Mouse (Mus musculus): ENCODE data around the gene Pitpnc1. TPM values are rescaled to one million over a fixed set of nuclear protein-coding genes. Genes with fewer than 3 reads are reported as not detected.
A peak's percentile ranks its signal among the peaks of the same experiment; 100 is the strongest.

The Pitpnc1 gene
- polyA plus RNA-seq, 1 experiment from 2014 or later = 19.6 TPM

DNA sequence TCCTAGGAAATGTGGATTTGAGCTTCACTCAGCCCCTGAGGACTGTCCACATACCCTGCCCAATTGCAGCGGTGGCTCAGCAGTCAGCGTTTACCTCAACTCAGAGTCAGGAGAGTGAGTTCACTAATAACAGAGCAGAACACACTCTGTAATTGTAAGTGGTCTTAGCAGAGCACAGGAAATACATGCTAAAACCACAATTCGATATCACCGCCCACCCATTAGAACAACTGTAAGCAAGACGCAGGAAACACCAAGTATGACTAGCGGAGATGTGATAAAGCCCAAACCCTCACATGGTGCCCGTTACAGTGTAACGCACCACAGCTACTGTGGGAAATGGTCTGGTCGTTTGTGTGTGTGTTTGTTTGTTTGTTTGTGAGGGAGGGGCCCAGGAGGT is 62.8 kb downstream of the Pitpnc1 start:
- Histone ChIP-seq H3K9me3 (replicated peaks; ENCODE audit: low read length) (no peaks in the 10 kb centered on the region), H3K4me1 (replicated peaks; ENCODE audit: insufficient read depth, low read length) (no peaks in the 10 kb centered on the region), H3K9ac (ENCODE audit: low read depth, low read length) (no peak overlapping the region), H3K4me3 (replicated peaks; ENCODE audit: low read depth, low read length) (no peak overlapping the region), H3K4me2 (ENCODE audit: low read length) (no peak overlapping the region), H3K36me3 (ENCODE audit: insufficient read depth, low read length) (no peaks in the 10 kb centered on the region), H3K27ac (no peak overlapping the region), H3K27me3 (ENCODE audit: insufficient read depth, low read length) (no peaks in the 10 kb centered on the region)
- ATAC-seq (replicated peaks; ENCODE audit: low FRiP score, low read depth) = no peak
- no peak for DNase-seq (ENCODE audit: low spot score)
- 79% methylated on average over 9 of the region's 9 CpGs for WGBS
- TF ChIP-seq CTCF (IDR thresholded peaks at IDR 0.05; ENCODE audit: low read depth) = no peak

DNA sequence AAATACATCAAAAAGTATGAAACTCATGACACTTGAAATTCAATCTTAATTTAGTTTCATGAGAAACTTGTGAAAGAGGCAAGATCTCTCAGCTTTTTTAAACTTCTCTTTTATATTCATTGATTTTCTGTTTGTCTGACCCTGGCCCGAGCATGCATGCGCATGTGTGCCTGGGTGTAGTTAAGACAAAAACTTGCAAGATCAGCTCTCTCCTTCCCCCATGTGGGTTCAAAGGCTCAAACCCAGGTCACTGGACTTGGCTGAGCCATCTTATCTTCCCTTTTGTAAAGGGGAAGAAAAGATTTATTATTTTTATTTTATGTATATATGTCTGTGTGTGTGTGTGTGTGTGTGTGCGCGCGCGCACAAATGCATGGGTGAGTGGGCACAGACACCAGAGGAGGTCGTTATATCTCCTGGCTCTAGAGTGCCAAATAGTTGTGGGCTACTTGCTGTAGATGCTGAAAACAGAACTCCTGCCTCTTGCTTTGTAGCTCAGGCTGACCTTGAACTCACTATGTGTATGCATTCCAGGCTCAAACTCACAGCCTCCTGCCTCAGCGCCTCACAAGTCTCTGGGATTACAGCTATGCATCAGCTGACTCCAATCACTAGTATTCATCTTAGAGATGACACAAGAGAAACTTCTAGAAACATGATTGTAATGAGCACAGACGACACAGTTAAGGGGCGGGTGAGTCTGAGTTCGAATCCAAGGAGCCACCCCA is 64.7 kb downstream of the Pitpnc1 start:
- no peak for TF ChIP-seq CTCF (IDR thresholded peaks at IDR 0.05; ENCODE audit: low read depth)
- Histone ChIP-seq H3K36me3 (ENCODE audit: insufficient read depth, low read length) (no peaks in the 10 kb centered on the region), H3K9me3 (replicated peaks; ENCODE audit: low read length) (no peaks in the 10 kb centered on the region), H3K27ac (no peak overlapping the region), H3K4me1 (replicated peaks; ENCODE audit: insufficient read depth, low read length) (no peaks in the 10 kb centered on the region), H3K27me3 (ENCODE audit: insufficient read depth, low read length) (no peaks in the 10 kb centered on the region), H3K4me3 (replicated peaks; ENCODE audit: low read depth, low read length) (no peak overlapping the region), H3K9ac (ENCODE audit: low read depth, low read length) (no peak overlapping the region), H3K4me2 (ENCODE audit: low read length) (no peak overlapping the region)
- DNase-seq (ENCODE audit: low spot score) = no peak
- WGBS = 89% methylated on average over 11 of the region's 11 CpGs
- ATAC-seq (replicated peaks; ENCODE audit: low FRiP score, low read depth) = no peak

DNA sequence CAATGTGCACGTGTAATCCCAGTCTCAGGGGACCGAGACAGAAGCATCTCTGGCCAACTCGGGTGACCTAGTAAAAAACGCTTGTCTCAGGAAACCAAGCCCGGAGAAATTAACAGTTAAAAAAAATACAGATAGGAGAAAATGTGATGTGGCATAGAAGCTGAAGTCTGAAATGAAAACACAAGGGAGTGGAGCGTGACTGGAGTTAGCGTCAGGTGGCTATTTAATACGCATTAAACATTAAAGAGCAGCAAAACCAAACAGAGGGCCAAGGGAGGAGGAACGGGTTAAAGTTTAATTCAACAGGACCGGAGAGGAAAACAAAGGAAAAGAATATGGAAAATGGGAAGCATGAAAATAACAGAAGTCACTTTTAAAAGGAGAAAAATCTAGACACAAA is 67.2 kb downstream of the Pitpnc1 start:
- DNase-seq (ENCODE audit: low spot score) (peak; percentile 45), ATAC-seq (replicated peaks; ENCODE audit: low FRiP score, low read depth) (no peak)
- 27% methylated on average over 10 of the region's 10 CpGs for WGBS
- Histone ChIP-seq H3K36me3 (ENCODE audit: insufficient read depth, low read length) (no peaks in the 10 kb centered on the region), H3K27ac (peak overlapping the region; percentile 31; the same call in 1 of the 2 replicates), H3K9ac (ENCODE audit: low read depth, low read length) (no peak overlapping the region), H3K4me2 (ENCODE audit: low read length) (no peak overlapping the region), H3K27me3 (ENCODE audit: insufficient read depth, low read length) (no peaks in the 10 kb centered on the region), H3K9me3 (replicated peaks; ENCODE audit: low read length) (no peaks in the 10 kb centered on the region), H3K4me3 (replicated peaks; ENCODE audit: low read depth, low read length) (no peak overlapping the region), H3K4me1 (replicated peaks; ENCODE audit: insufficient read depth, low read length) (no peaks in the 10 kb centered on the region)
- no peak for TF ChIP-seq CTCF (IDR thresholded peaks at IDR 0.05; ENCODE audit: low read depth)

DNA sequence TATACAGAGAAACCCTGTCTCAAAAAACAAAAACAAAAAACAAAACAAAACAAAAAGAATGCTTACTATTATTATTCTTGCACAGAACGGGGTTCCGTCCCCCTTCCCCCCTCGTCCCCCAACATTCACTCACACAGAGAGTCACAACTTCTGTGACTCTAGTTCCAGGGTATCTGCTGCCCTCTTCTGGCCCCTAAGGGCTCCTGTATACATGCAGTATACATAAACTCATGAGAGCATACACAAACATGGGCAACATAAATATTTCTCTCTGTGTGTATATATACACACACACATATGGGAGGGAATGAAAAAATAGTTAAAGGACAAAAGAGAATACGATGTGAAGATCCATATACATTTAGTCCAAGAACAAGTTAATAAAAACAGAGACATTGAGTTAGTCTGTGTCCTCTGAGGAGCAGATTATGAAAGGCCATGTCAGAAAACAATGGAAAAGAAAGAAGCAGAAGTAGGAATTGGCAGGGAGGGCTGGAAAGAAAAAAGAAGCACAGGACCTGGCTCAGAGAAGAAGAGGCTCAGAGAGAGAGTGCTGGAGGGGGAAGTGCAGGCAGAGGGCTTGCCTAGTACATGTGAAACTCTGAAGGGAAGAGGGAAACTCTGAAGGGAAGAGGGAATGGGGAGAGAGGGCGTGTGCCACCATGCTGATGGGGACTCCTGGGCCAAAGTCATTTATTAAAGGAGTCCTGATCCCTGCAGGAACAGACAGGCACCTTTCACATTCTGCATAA is 68.5 kb downstream of the Pitpnc1 start:
- H3K4me2 ChIP-seq (ENCODE audit: low read length) = no peak overlapping the region
- DNase-seq (ENCODE audit: low spot score) (no peak), ATAC-seq (replicated peaks; ENCODE audit: low FRiP score, low read depth) (no peak)
- H3K4me1 ChIP-seq (replicated peaks; ENCODE audit: insufficient read depth, low read length) = 0 out of 2 replicates have a peak, but pooled peaks cover 3% of the 10 kb centered on the region
- no peaks in the 10 kb centered on the region for H3K36me3 ChIP-seq (ENCODE audit: insufficient read depth, low read length)
- H3K9me3 ChIP-seq (replicated peaks; ENCODE audit: low read length) = no peaks in the 10 kb centered on the region
- WGBS = 90% methylated on average over 5 of the region's 5 CpGs
- TF ChIP-seq CTCF (IDR thresholded peaks at IDR 0.05; ENCODE audit: low read depth) = peak; percentile 36; the same call in 1 of the 2 replicates
- no peaks in the 10 kb centered on the region for H3K27me3 ChIP-seq (ENCODE audit: insufficient read depth, low read length)
- H3K27ac ChIP-seq = peak overlapping the region; percentile 47; the same call in 1 of the 2 replicates
- H3K4me3 ChIP-seq (replicated peaks; ENCODE audit: low read depth, low read length) = no peak overlapping the region
- H3K9ac ChIP-seq (ENCODE audit: low read depth, low read length) = no peak overlapping the region

DNA sequence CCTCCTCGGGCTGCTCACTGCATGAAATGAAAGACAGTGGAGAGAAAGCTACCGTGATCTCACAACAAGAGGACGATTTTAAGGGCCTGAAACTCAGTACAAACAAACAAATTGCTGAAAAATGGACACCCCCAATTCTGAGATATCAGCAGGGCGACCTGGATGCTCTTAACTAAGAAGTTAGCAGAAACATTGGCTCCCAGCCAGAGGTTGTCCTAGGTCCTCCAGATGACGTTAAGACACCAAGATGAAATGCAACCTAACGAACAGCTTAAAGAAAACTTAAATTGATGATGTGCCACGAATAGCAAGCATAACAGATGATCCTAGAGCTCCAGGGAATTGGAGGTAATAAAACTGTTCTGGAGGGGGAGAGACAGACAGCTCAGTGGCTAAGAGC is 69.7 kb downstream of the Pitpnc1 start:
- 51% methylated on average over 7 of the region's 7 CpGs for WGBS
- DNase-seq (ENCODE audit: low spot score) = peak; percentile 43
- no peak for TF ChIP-seq CTCF (IDR thresholded peaks at IDR 0.05; ENCODE audit: low read depth)

DNA sequence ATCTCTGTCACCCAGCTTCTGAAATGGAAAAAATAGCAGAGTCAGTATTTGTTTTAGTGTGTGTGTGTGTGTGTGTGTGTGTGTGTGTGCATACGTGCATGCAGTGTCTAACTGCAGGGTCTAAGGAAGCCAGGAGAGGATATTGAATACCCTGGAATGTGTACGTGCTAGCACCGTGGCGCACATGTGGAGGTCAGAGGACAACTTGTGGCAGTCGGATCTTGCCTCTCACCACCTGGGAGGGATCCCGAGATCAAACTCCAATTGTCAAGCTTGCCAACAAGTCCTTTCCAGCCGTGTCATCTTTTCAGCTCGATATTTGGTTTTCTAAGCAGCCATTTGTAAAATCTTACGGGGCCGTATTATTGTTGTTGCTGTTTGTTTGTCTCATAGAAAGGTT is 70.5 kb downstream of the Pitpnc1 start:
- Histone ChIP-seq H3K4me2 (ENCODE audit: low read length) (no peak overlapping the region), H3K36me3 (ENCODE audit: insufficient read depth, low read length) (no peaks in the 10 kb centered on the region), H3K27ac (0 out of 2 replicates have a peak overlapping the region, but pooled peaks have one; percentile 10), H3K9ac (ENCODE audit: low read depth, low read length) (no peak overlapping the region), H3K27me3 (ENCODE audit: insufficient read depth, low read length) (no peaks in the 10 kb centered on the region), H3K4me1 (replicated peaks; ENCODE audit: insufficient read depth, low read length) (0 out of 2 replicates have a peak, but pooled peaks cover 3% of the 10 kb centered on the region), H3K4me3 (replicated peaks; ENCODE audit: low read depth, low read length) (no peak overlapping the region), H3K9me3 (replicated peaks; ENCODE audit: low read length) (no peaks in the 10 kb centered on the region)
- peak; percentile 59; the same call in 1 of the 2 replicates for ATAC-seq (replicated peaks; ENCODE audit: low FRiP score, low read depth)
- DNase-seq (ENCODE audit: low spot score) = no peak
- 53% methylated on average over 10 of the region's 10 CpGs for WGBS
- no peak for TF ChIP-seq CTCF (IDR thresholded peaks at IDR 0.05; ENCODE audit: low read depth)

More for the DNA sequence above, 69.7 kb downstream of the Pitpnc1 start:
- Histone ChIP-seq H3K4me1 (replicated peaks; ENCODE audit: insufficient read depth, low read length) (0 out of 2 replicates have a peak, but pooled peaks cover 3% of the 10 kb centered on the region), H3K9me3 (replicated peaks; ENCODE audit: low read length) (no peaks in the 10 kb centered on the region), H3K4me2 (ENCODE audit: low read length) (no peak overlapping the region), H3K27ac (peak overlapping the region; percentile 10; the same call in 1 of the 2 replicates), H3K27me3 (ENCODE audit: insufficient read depth, low read length) (no peaks in the 10 kb centered on the region), H3K9ac (ENCODE audit: low read depth, low read length) (no peak overlapping the region), H3K4me3 (replicated peaks; ENCODE audit: low read depth, low read length) (no peak overlapping the region), H3K36me3 (ENCODE audit: insufficient read depth, low read length) (no peaks in the 10 kb centered on the region)
- ATAC-seq (replicated peaks; ENCODE audit: low FRiP score, low read depth) = no peak
